Mouse (Mus musculus) embryo, embryonic 9.5 days (tissue): ENCODE data around the gene Pla2g2d.

ENCODE experiments used
- DNase-seq: peaks from one replicate; pipeline ENCODE4 v3.0.0-alpha.2; 2017; ENCODE audit errors: extremely low spot score

The Pla2g2d gene

DNA sequence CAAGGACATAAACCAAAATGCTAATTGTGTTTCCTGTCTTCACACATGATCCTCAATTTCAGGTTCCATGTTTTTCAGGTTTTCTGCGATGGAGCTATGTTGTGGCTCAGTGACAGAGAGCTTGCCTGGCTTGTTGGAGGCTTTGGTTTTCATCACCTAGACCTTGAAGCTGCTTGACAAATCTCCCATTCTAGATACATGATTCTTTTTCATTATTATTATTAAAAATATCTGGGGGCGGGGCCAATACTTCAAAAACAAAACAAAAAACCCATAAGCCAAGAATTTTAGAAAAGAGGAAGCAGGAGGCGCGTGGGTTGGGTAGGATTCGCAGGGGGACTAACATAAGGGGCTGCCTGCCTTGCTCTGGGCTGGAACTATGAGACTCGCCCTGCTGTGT is at the start of gene Pla2g2d:
Gene Pla2g2d (plus strand): TSS at position 301 of the 400 bp plus-strand sequence.
- no peak for DNase-seq

DNA sequence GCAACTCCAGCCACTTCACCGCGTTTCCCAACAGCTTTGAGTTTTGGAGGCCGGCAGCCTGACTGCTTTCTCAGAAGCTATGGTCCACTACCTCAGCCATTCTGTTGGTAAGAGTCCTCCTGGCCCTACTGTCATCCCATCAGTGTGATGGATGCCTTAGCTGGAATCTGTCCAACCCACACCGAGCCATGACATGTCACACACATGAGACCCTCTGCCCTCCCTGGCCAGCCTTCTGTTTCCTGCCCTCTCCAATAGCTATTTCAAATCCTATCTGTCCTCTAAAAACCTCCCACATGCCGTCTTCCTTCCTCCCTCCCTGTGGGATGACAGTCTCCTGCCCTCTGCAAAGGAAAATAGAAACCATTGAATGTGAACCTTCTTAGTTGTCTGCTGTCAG is 49.8 kb upstream of the Pla2g2d start:
- no peak for DNase-seq

DNA sequence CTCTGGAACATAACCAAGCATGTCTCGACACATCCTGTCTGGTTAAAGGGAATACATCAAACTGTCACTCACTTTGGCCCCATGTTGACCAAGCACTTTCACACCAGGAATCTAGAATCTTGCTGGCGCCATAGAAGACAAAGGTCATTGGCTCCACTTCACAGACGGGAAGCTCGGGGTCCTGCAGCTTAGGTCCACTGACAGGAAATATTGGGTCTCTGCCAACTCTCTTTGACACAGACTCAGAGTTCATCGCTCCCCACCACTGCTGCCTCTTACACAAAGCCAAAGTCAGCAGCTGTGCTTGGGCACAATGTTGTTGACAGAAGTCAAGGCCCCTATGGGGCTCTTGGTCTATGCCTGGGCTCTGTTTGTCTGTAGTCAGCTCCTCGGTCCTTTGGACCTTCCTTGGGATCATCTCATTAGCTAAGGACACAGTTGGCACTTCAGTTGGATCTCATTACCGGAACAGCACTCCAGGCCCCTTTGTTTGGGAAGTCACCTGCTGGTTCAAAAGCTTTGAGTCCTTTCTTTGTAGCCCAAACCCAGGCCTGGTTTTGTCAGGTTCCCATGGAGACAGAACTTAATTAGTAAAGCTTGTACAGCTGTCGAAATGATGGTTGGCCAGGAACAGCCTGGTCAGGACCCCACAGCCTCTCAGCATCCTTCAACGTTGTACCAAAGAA is 46.4 kb upstream of the Pla2g2d start:
- DNase-seq, result no peak

DNA sequence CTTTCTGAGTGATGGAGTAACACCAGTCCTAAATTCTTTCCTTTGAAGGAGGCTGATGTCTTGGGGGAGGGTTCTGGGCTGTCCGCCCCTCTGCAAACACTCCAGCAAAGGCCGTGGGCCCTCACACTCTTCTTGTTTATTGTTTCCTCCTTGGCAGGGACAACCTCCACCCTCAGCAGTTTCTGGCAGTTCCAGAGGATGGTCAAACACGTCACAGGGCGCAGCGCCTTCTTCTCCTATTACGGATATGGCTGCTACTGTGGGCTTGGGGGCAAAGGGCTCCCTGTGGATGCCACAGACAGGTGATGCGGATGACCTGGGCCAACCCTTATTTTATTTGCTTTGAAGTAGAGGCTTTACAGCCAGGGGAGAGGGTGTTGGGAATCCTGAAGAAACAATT is 41.4 kb upstream of the Pla2g2d start:
- no peak for DNase-seq

DNA sequence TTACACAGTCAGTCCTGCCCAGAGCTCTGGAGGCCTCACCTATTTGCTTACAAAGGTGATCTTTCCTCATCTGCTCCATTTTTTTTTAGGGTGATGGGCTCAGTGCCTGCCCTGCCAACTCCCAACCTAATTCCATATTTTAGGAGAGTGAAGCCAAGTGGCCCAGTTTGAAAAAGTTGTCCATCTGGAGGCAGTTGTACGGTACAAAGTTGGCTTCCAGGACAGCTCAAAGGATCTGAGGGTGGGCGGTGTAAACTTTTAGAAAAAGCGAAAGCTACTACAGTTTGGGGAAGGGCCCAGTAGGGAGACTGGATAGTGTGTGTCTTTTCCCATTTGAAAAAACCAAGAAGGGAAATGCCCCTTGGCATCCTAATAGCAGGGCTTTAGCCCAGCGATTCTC is 40.7 kb upstream of the Pla2g2d start:
- DNase-seq, result no peak

DNA sequence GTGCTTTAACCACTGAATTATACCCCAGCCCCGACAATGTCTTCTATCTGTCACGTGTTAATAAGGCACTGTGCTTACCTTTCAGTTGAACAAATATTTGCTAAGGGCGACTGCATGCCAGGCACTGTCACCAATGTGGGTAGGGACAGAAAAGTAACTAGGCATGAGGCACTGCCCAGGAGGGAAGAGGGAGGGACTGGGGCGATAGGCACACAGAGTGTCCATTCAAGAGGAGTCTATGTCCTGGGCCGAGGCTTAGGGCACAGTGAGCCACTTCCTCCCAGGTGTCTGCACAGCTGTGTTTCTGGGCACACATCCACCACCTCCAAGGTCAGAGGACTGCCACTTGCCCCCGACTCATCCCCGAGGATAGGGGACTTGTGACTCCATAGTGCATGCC is 38.5 kb upstream of the Pla2g2d start, which contains the start of gene Ubxn10:
Gene Ubxn10 (minus strand): TSS at position 137 of the 400 bp plus-strand sequence.
- no peak for DNase-seq

DNA sequence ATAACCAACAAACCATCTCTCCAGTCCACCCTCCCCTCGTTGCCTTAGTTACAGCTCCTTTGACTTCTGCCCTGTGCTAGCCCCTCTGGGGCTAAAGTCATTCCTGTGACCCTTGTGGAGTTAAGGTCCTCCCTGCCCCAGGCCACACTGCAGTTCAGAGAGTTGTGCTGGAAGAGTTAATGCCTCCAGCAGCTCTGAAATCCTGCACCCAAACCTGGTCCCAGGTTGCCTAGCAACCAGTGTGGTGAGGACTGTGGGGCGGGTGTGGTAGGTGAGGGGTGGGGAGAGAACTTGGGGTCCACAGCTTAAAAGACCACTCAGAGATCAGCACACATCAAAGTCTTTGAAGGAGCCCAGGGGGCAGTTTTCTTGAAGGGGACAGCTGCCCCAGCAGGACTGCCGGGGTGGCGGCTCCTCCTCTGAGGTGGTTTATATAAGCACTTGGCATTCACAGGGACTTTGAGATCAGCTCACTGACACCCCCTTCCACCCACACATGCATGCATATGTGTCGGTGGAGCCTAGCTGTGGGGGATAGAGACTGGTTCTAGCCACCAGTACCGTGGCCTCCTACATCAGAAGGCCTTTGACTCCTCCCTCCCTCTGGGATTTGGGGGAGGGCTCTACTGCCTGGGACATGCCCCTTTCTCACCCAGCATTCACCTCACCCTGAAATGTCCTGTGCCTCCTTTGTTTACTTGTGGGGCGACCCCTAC is 36.2 kb upstream of the Pla2g2d start:
- peak; percentile 21 for DNase-seq

DNA sequence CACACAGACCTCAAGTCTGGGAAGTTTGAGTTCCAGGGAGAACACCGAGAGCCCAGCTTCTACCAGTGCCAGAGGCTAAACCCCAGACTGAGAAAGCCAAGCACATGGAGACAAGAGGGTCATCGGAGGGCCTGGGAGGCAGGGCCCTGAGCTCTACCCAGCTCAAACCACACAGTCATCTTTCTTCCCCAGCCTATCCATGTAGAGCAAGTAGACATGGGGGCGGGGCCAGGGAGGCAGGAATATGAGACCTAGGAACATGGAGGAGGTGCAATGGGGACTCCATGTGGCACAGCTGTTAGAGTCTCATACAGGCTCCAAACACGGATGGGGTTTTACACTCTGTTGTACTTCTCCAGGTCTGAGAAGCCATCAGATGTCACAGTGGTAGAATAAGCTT is 29.7 kb upstream of the Pla2g2d start:
- DNase-seq, result peak; percentile 42

DNA sequence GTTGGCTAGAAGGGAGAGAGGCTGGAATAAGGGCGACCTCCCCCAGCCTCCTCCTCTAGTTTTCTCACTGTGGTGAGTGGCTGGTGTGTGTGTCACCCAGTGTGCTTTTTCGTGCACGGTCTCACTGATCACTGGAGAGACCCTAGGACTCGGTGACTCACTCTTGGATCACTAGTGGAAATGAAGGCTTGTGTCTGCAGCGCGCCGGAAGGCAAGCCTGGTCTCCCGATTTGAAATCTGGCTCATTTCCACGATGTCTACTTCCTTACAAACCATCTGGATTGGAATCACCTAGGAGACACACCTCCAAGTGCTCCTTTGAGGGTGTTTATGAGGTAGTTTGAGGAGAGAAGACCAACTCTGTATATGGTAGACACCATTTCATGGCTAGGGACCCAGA is 28.7 kb upstream of the Pla2g2d start:
- DNase-seq, result no peak

DNA sequence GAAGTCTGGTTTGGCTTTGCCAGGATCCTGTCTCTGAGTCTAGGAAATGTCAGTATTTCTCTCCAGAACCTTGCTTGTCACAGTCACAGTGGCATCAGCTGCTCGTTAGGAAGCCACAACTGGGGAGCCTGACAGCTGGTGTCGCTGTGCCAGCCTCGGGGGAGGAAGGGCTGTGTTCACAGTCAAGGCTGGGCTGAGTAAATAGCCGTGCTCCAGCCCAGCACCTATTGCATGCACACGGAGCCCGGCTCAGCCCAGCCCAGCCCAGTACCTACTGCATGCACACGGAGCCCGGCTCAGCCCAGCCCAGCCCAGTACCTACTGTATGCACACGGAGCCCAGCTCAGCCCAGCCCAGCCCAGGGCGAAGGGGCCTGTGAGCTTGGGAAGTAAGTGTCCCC is 27.7 kb upstream of the Pla2g2d start:
- DNase-seq, result no peak

DNA sequence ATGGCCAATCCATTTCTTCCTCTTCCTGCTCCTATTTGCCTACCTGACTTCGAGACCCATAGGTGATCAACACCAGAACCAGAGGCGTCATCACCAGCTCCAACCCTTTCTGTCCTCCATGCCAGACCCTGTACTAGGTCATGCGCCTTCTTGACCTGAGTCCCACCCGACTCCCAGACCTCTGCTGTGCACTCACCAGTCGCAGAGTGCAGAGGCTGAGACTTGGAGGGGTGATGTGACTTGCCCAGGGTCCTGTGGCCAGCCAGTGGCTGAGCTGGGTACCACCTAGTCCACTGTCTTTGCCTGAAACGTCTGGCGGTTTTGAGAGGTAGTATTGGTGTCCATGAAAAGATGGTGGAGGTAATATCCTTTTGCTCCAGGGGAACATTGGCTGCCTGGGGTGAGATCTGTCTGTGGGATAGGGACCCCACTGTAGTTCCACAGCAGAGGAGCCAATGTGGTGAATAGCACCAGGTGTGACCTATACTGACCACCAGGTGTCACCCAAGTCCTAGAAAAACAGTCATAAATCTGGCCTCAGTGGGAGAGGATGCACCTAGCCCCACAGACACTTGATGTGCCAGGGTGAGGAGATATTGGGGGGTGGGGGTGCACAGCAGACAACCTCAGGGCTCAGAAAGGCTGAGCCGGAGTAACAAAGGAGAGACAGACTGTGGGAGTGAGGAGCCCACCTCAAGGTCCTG is 27.0 kb upstream of the Pla2g2d start:
- DNase-seq, result peak; percentile 38

DNA sequence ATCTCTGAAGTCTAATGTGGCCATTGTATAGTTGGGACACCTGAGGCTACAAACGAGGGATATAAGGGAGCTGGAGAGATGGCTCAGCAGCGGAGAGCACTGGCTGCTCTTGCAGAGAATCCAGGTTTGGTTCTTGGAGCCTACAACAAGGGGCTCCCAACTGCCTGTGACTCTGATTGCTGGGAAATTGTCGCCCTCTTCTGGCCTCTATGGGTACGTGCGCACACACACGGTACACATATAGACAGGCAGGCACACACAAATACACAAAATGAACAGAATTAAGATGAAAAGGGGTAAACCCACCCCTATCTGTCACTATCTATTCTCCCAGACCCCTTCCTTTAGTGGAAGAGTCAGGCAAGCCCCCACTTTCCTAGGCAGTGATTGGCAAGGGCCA is 22.9 kb upstream of the Pla2g2d start:
- no peak for DNase-seq

DNA sequence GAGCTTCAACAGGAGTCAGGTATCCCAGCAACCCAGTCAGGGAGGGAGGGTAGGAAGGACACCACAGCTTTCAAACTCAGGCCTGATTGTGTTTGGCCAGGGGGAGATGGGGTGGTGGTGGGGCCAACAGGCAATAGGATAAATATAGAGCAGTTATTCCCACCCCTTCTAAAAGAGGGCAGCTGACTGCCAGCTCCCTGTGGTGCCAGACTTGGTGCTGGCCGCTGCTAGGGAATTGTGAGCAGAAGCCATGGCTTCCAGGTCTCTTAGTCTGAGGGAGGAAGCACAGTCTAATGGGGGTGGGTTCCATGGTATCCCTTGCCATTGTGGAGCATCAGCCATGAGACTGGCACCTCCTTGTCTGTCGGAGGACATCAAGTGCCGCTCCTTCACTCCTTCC is 21.9 kb upstream of the Pla2g2d start:
- DNase-seq, result no peak

DNA sequence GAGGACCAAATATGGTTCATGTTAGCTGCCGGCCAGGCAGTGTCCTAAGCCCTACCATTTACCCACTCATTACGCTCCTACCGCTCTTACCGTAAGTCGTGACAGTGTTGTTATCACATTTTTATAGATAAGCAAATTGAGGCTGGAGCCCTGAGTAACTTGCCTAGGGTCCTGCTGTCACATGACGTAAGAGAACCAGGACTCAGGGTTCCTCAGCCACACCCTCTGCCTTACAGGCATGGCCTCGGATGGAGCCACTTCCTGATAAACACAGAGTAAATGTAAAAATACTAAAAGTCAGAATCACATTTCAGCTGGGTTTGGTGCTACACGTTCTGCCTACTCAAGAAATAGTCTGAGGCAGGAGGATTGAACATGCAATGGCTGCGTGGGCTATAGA is 21.1 kb upstream of the Pla2g2d start:
- DNase-seq, result no peak

DNA sequence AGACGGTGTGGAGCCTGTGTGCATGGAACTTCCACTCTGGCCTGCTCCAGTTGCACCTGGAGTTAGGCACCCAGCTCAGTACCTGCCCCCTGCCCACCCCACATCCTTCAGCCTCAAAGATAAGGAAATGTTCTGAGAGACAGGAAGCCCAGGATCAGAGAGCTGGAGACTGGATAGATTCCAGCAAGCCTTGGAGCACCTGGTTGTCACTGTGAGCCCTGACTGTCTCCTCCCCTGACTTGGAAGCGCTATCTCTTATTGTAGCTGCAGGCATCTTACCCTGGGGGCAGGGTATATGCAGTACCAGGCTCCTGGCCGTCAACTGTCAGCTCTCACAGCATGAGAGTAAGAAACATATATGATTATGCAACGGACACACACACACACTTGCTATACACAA is 20.1 kb upstream of the Pla2g2d start:
- DNase-seq, result no peak

DNA sequence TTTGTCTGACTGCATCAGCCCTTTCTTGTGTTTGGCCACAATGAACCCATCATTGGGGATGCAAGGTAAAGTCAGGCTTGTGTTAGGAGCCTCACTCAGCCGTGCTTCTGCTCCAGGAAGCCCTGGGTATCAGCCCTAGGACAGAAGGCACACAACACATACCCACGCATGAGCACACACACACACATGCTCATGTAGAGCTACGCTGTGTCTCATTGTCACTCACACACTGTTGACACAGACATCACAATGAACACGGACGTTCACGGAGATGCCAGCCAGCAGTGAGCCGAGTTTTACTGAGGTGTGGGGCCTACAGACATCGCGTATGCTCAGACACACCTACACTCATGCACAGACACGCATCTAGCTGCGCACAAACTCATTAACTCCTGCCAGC is 19.6 kb upstream of the Pla2g2d start:
- no peak for DNase-seq

DNA sequence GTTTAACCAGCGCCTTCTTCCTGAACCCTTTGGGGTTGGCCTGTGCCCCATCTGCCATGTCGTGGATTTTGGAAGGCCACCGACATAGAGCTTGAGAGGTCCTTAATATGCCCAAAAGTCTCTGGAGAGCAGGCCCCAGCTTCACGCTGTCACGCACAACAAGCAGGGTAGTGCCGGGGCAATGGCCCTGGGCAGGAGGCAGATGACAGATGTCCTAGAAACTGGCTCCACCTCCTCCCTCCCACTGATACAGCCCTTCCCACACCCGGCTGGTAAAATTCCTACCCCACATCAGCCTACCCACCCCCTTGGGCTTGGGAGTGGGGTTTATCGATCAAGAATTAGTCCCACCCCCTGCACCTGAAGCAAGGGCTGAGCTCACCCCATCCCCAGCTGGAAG is 18.1 kb upstream of the Pla2g2d start, which contains the start of gene Pla2g2f:
Gene Pla2g2f (minus strand): TSS at position 211 of the 400 bp plus-strand sequence.
- DNase-seq, result no peak

DNA sequence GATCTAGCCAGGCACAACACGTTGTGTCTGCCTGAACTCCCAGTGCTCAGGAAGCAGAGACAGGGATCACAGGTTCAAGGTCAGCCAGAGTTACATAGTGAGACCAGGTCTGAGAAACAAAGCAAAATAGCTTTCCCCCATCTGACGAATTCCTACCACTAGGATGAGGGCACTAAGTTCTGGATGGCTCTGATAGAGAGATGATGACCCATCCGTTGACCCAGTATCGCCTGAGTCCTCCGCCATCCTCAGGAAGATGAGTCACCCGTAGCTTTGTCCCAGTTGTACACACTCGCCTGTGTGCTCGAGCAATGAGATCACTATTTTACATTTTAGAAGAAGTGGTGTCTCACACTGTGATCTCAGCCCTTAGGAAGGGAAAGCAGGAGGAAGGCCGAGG is 13.3 kb upstream of the Pla2g2d start:
- DNase-seq, result no peak

DNA sequence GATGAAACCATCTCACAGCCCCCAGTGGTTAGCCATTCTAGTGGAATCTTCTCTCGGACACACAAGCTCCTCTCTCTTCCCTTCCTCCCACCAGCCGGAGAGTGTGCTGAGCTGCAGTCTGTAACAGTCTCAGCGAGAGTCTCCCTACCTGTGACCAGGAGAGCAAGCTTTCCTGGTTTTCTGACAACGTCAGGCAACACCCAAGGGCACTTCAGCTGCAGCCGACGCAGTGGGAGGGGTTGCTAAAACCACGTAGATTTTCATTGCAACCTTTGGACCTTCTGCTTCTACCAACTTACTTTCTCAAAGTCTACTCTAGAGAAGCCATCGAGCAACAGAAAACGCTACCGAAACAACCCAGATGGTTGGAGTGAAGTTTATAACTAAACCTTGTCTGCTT is 3.6 kb upstream of the Pla2g2d start:
- DNase-seq, result no peak

DNA sequence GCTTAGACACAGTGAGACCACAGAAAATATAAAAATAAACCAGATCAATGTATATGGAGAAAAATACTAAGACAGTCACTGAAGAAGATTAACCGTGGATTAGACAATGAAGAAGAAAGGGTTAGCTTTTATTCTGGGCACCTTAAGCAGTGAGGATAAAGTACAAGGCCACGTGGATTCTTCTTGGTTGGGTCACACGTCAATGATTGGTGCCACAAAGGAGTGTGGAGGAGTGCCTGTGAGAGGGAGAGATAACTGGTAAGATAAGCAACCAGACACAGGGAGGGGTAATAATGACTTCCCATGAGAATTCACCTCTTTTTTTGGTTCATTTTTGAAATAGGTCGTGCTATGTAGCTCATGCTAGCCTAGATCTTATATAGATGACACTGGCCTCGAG is 3.1 kb upstream of the Pla2g2d start:
- no peak for DNase-seq

DNA sequence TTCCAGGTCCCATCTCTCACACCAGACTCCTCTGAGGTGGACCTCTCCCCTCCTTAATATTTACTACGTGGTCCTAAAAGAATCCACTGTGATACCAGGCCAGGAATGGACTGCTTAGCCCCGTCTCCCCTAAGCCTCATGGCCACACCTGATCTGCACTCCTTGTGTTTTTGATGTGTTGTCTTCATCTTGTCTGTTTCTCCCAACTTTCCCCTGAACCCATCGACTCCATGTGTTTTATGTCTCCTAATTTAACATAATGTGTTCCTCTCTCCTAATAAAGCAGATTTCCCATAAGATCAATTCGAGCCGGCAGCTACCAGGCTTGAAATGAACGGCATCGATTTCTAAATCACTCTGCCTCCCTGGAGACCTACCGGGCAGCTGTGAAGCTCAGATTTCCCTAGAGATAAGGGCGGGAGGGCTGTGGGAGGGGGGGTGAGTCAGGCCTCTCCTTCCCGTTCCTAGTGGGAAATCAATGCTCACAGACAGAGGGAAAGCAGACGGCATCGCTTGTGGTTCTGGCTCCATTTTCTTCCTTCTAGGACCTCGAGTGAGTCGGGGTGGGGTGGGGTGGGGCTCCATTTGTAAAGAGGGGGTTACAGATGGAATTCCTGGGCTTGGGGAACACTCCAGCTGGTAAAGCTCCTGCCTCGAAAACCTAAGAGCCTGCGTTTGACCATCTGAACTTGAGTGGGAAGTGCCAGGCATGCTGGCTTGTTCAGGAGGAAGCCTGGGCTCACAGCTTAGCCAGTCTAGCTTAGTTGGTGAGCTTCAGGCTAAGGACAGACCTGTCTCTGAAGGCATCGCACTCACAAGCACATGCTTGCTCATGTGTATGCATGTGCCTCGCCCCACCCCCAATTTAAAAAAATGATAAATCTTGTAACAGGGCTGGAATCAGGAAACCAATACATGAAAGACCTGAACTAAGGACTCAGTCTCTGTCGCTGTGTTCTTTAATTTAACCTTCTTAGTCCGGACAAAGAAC is 2.2 kb downstream of the Pla2g2d start:
- no peak for DNase-seq

DNA sequence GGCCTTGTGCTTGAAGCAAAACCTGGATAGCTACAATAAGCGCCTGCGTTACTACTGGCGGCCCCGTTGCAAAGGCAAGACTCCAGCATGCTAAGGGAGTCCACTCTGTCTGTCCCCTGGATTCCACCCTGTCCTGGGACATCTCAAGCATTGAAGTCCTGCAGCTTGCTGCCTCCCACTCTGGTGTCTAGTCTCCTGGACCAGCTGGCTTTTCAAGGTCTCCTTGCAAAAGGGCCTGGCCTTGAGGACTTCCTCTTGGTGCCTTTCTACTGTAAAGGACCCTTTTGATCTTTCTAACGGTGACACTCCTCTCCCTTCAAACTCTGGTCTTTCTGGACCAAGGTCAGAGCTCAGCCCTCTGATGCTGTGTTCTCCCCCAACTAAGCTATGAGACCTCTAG is 4.8 kb downstream of the Pla2g2d start:
- DNase-seq, result no peak
